Mouse (Mus musculus) induced T-regulatory cell, adult 2 months (primary cell): Measurements from ENCODE around the gene Bahcc1.

Source experiments
- DNase-seq: peaks from one replicate; pipeline ENCODE4 v3.0.0-alpha.2; 2012; ENCODE audit warnings: low read depth

Gene Bahcc1

DNA sequence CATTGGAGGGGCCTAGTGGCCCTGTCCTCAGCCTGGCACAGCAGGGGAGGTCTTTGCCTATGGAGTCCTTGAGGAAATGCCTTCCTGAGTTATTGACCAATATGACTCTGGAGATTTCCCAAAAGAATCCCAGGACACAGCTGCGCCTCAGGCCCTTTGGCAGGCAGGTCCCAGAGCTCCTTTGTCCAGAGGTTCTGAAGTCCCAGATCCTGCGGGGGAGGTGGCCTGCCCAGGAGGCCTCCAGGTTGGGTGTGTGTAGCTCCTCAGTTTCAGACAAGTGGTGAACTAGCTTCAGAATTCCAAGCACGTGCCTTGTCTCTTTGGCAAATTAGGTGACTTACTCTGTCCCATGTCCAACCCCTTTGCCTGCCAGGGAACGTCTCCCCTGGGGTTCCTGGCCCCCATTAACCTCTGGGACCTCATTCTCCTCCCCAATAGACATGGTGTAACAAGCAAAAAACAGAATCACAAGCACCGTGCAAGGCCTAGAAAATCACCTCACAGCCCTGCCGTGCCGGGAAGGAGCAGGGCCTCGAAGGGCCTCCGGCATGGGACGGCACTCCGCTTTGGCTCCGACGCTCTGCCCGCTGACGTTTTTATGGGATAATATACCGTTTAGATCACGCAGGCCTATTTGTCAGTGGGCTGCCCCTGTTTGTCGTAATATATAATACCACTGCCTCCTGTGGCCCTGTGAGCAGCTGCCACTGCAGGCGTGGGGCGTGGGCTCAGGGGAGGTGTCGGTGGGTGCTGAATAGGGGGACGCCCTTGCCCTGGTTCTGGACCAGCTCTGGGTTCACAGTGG, 10.2 kb downstream of the Bahcc1 start:
- DNase-seq, result no peak

DNA sequence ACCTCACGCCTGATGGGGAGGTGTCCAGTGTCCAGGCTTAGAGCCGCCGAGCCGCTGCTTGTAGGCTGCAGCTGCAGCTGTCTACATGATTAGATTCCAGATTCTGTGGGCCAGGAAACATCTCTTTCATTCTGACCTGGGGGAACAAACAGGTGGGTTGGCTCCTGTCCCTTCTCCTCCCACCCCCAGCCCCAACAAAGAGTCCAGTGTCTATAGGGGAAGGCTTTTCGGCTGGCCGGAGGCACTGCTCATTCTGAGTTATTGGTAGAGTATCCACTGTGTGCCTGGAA, 10.7 kb downstream of the Bahcc1 start:
- DNase-seq, result no peak

DNA sequence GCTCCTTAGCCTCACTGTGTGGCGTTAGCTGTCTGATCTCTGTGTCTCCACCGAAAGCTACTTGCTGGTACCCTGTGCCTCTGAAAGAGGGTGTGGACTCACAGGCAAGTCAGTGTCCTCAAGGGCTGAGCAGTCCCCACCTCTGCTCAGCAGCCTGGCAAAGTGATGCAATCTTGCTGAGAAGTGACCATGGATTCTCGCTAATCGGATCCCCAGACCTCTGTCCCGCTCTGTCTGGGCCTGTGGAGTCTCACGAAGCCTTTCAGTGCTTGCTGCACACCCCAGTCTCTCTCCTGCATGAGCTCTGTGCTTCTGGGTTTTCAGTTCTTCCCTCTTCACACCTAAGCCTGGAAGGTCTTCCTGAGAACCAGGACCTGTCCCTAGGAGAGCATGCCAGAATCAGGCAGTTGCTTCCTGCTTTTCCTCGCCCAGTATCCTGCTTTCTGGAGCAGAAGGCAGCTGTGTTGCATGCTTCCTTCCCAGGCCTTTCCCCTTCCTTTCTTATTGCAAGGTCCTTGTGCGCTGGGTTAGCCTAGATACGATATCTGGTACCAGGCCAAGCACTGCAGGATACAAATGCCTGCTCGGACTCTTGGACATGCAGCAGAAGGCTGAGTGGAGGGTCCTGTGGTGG, 15.5 kb downstream of the Bahcc1 start:
- no peak for DNase-seq

GRCm38 (mm10) chr11:120248899-120249298, 16.2 kb downstream of the Bahcc1 start:
- no peak for DNase-seq

GRCm38 (mm10) chr11:120250991-120251949, 18.5 kb downstream of the Bahcc1 start:
- DNase-seq, result no peak

GRCm38 (mm10) chr11:120251950-120252308, 19.2 kb downstream of the Bahcc1 start:
- no peak for DNase-seq

DNA sequence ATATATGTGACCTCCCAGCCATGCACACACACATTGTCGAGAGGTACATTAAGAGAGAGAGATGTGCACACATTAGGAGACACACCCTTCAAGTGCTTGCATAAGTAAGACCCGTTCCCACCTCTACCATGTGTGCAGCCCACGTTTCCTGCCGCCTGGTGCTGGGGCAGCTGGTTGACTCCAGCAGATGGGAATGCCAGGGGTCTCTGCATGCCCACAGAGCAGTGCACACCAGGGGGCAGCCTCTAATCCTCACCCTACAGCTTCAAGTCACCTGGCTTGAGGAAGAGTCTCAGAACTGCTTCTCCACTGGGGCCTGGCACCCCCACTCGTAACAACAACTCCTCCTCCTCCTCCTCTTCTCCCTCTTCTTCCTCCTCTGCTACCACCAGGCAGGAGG, 19.7 kb downstream of the Bahcc1 start:
- DNase-seq, result no peak

DNA sequence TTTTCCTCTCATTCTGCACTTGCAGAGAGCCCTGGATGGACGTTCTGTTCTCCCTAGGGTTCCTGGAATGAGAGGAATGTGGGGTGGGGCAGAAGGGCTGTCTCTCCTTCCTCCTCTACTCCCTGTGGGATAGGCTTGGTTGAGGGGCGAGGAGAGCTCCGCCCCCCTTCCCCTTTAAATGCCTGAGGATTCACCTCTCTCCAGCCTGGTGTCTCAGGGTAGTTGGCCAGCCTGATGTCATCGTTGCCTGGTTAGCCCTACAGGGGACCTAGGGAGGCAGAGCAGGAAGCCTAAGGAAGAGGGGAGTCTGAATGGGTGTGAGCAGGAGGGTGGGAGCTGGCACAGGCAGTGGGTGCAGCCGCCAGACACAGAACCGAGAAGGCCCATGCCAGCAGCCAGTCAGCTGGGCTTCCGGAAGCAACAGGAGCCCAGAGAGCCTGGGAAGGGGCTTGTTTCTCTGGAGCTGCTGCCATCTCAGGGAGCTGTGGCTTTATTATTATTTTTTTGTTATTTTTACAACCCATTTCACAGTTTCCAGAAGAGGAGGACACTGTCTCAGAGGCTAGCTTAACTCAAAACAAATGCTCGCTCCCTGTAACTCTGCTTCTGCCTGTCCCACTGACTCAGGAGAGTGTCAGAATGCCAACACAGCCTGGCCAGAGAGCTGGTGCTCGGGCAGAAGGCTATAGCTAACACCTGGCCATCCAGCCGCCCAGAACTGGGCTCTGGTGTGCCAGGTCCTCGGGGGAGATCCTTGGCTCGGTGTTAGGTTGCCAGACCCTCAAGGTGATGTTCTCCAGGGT, 20.3 kb downstream of the Bahcc1 start:
- DNase-seq, result no peak

DNA sequence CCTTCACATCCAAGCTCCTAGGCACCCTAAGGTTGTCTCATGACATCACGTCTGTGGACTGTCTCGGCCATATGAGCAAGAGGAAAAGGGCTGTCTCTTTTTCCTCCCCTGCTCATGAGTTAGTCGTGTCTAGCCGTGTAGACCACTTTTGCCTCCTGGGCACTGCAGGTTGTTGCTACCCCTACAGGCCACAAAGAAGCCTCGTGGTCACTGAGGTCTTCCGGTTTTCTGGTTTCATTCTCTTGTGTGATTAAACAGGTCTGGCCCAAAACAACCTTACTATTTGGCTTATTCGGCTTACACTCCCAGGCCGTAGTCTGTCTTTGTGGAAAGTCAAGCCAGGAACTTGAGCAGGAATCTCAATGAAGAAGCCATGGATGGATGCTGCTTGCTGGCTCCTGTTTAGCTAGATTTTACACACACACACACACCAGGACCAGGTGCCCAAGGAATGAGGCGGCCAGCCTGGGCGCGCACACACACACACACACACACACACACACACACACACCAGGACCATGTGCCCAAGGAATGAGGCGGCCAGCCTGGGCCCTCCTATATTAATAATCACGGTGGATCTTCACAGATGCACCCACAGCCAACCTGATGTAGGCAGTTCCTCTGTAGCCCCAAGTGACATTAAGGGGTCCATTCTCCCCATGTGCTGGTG, 21.0 kb downstream of the Bahcc1 start:
- DNase-seq, result no peak

DNA sequence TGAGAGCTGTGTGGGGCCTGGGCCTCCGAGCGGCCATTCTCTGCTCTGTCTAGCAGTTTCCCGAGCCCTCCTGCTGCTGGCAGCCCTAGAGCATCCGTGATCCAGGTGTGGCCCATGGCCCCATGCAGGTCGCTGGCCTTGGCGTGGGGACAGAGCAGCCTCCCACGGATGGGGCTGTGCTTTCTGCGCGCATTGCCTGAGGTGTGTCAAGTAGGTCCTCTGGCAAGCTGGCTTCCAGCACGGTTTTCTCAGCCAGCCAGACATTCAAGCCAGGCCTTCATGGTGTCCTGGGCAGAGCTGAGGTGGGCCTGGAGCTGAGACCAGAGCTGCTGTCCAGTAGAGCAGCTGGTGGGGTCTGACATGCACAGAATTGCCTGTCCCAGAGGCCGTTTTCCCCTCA, 21.7 kb downstream of the Bahcc1 start:
- DNase-seq, result no peak

DNA sequence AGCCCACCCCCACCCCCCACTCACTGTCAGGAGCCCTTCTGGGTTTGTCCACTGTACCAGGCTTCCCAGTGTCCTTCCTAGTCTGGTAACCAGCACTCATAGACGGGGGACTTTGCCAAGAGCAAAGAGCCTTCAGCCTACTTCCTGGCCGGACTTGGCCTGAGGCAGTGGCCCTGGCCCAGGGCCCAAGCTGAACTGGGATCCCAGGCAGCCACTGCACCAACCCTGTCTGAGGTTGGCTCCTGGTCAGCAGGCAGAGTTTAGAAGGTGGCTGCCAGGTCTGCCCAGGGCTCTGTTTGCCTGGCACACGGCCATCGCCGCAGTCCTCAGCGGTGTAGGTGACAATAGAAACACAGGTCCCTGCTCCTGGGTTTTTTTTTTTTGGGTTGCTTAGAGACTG, 22.3 kb downstream of the Bahcc1 start:
- DNase-seq, result no peak

GRCm38 (mm10) chr11:120255499-120255898, 22.8 kb downstream of the Bahcc1 start:
- no peak for DNase-seq

- no peak for DNase-seq
Observed at GRCm38 (mm10) chr11:120256108-120256507, 23.4 kb downstream of the Bahcc1 start.

DNA sequence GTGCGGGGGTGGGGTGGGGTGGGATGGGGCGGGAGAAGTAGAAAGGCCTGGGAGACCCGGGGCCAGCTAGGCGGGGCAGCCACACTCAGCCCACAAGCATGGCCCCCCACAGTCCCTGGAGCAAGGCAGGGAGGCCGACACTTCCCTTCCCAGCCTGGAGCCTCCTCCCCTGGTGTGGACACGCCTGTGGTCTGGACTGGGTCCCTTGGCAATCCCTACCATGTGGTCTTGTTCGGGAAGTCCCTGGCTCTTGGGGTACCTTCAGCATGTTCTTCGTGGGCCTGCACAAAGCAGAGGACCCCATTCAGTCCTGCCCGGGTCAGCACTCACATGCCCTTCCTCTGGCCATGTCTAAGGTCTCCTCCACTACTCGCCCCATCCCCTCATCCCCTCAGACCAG, 23.8 kb downstream of the Bahcc1 start:
- DNase-seq, result no peak

DNA sequence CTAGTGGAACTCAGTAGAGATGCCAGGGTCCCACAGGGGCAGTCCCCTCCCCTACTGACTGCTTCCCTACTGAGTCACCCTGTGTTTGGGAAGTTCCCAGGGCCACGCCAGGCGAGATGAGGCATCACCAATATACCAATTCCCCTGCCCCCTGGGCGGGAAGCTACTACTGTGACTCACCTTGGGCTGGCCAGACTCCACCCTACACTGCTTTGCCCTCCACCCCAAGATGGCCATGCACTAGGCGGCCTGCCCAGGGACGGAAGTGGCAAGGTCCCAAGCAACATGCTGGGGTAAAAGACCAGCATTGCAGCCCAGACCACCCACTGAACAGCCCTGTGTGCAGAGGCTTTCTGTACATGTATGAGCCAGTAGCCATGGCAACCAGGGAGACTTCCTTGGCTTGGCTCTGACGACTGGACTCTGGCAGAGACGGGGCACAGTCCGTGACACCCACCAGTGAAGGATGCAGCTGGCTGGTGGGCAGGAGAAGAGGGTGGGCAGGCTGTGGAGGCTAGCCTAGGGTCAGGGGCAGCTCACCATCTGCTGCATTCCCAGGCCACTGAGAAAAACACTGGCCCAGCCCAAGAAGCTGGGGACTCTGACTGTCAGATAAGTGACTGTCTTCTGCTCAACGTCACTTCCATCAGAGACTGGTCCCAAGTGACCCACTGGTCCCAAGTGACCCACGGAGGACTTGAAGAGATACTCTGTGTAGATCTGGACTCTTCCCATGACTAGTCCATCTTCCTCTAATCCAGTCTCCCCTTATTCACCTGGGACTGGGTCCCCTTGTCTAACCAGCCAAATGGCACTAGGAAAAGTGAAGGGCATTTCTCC, 24.5 kb downstream of the Bahcc1 start:
- DNase-seq, result no peak

DNA sequence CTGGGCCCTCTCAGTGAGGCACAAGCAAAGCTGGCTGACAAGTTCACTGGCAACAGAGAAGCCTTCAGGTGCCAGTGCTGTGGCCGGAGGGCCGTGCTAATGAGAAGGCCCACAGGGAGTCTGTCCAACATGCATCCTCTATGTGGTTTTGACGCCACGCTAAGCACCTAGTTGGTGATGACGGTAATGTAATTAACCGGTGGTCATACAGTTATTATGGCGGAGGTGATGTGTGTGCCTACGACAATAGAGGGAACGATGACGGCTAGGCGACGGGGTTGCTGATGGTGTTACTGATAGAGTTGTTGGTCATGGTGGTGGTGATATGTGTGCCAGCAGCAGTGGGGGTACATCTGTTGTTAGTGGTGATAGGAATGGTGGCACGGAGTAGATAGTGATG, 25.2 kb downstream of the Bahcc1 start:
- no peak for DNase-seq

DNA sequence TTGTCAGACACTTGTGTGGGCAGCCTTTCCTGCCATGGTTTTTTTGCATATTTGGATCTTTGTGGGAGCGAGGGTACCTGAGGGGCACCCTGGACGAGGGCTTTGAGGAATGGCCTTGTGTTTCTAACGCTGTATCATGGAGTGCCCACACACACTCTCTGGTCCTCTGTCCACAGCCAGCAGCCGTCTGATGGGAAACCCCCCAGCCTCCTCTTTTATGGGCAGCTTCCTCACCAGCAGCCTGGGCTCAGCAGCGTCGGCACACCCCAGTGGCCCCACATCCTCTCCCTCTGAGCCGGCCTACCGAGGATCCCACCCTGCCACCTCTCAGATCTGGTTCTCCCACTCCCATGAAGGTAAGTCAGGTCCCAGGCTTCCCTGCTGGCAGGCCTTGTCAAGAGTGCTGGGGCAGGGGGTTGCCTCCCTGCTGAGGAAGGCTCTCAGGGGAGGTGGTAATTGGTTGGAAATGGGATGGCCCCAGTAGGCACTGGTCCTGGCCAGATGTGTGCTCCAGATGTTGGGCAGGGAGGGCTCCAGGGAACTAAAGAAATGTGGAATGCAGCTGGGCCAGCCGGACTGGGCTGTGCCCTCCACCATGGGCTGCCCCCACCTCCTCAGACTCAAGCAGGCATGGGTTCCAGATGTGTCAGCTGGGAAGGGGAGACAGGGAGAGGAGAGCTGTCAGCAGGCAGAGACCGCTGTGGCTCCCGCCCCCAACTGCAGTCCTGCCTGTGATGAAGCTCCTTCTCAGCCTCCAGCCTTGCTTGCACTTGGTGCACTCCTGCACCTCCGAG, 26.3 kb downstream of the Bahcc1 start:
- no peak for DNase-seq

DNA sequence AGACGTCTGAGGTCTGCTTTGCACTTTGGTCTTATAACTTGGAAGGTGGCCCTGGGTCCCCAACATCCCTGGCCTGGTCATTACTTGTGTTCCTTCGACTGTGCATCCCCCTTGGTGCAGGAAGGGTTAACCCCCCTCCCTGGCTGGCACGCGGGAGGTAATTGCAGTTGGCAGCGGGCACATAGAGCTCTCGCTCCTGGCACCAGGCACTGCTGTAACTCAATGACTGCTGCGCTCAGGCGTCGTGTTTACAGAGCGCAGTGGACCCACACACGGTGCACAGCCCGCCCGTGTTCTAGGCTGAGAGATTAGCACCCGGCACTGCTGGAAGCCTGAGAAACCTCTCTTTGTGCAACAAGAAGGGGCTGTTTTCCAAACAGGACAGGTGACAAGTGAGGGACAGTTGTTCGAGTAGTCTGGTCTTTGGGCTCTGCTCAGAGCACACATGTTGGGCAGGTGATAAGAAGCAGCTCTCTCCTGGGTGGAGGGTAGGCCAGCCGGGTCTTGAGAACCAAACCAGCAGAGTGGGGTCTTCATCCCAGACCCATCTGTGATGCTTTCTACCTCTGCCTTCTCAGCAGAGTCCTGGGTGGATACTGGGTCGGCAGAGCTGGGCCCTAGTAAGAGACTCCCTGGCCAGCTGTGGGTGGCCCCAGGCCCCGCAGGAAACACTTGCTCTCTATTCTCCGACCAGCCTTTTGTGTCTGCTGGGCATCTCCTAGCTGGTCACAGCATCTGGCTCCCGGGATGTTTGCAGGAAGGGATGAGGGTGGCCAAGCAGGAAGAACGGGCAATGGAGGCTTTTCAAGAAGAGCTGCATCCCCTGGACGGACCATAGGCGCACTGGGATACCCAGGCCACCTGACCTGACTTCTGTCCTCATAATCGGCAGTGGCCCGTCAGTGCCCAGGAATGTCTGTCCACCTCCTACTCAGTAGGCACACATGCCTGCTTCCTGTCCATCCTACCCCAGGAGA, 27.3 kb downstream of the Bahcc1 start:
- no peak for DNase-seq

DNA sequence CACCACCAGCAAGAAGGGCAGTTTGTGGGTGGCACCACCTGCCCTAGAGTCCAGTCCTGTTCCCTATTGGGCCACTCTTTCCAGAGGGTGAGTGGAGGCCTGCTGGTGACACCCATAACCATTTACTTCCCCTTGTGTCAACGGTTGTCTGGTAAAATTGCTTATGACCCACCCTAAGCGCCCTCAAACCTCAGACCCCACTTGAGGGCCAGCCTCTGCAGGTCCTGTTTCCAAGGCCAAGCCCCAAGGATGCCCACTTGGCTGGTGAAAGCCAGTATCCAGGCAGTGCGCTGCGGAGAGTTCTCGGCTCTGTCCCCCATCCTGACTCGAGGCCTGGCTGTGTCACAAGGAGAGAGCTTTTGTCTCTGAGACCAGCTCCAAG, 28.0 kb downstream of the Bahcc1 start:
- DNase-seq, result no peak
